Mouse (Mus musculus): Measurements from ENCODE around the gene Rnpepl1.

DNA sequence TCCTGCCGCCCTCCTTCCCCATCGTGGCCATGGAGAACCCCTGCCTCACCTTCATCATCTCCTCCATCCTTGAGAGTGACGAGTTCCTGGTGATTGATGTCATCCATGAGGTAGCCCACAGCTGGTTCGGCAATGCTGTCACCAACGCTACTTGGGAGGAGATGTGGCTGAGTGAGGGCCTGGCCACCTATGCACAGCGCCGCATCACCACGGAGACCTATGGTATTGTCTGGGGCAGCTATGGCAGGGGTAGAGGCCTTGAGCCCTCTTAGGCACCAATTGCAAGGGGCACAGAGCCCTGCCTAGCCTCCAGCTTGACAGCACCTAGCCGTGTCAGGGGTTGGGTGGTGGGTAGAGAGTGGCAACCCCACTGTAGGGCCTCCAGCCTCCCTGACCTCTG, 6.1 kb downstream of the Rnpepl1 start:
- no peak for TF ChIP-seq GATA1 (IDR thresholded peaks at IDR 0.05; ENCODE audit: low read length)
- TF ChIP-seq TAL1 (IDR thresholded peaks at IDR 0.05; ENCODE audit: low read length): no peak

All from erythroblast, embryonic 14.5 days (primary cell).